Mouse (Mus musculus) NIH3T3 (cell line): ENCODE results near the gene Mpp4.
A peak's percentile ranks its signal among the peaks of the same experiment; 100 is the strongest.

Experiments
- DNase-seq: peaks from one replicate; pipeline ENCODE4 v3.0.0-alpha.2; 2012; ENCODE audit warnings: low read depth

The Mpp4 gene

DNA sequence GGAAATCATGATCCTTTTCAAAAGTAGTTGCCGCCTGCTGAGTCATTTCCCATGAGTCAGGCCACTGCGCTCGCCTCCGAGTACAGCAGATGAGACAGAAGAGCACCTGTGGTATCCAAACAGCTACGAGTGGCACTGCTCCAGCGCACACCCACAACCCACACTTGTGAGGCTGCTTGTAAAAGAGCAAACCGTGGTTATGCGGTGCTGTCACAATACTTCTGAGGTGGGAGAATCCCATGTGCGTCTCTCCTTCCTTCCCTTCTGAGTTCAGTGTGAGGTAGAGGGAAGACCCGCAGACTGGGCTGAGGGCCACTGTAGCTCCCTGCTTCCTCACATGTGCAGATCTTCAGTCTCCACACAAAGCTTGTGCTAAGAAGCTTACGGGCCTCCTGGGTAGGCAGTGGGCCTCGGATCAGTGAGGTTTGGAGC lies at the start of gene Mpp4:
Mpp4 (minus strand) TSS at position 360 of the 432 bp plus-strand sequence.
- peak; percentile 69 for DNase-seq

DNA sequence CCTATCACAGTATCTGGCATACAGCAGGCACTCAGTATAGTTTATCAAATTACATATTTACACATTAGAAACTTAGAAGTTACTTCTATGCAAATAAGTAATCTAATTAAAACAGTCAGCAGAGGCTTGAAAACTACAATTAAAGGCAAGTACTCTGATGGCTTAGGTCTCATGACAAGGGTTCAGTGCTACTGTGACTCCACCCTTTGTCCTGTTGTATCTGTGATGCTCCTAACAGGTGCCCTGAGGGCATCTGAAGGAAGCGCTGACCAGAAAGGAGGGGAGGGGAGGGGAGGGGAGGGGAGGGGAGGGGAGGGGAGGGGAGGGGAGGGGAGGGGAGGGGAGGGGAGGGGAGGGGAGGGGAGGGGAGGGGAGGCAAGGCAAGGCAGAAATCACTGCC lies 49.8 kb upstream of the Mpp4 start:
- no peak for DNase-seq

DNA sequence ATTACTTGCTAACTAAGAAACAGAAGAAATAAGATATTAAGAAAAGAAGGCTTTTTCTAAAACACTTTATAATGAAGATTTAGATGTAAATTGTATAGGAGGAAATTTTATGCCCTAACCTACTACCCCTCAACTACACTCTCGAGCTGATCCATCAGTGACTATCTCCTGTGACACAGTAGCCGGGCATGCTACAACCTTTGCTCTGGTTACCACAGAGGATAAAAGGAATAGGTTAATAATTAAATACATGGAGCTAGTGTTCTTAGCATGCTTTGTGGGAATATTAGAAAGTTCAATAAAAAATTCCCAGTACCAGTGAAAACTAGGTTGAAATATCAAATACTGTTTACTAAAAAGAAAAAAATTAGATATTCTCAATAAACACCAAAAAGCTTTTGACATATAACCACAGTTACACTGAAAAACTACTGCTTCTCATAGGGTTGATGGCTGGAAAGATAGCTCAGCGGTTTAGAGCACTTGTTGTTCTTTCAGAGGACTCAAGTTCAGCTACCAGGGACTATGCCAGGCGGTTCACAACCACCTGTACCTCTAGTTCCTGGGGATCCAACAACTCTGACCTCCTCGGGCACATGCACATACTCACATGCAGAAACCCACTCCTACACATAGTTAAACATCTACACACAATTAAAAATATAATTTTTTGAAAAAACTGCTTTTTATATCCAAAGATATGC lies 49.0 kb upstream of the Mpp4 start:
- no peak for DNase-seq

DNA sequence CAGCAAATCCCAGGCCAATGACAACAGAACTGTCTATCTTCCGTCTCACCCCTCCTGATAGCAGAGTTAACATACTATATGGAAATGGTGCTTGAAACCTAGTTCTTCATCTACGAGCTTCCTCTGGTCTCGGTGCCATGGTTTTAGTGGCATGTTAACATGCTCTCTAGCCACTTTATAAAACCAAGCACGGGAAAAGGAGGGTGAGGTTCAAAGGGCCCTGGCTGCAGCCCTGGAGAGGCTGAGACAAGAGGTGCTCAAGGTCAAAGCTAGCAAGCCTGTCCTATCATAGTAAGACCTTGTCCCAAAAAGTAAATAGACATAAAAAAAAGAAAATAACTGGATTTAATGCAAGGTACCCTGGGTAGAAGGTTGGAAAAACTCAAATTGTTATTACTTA lies 48.5 kb upstream of the Mpp4 start:
- no peak for DNase-seq

DNA sequence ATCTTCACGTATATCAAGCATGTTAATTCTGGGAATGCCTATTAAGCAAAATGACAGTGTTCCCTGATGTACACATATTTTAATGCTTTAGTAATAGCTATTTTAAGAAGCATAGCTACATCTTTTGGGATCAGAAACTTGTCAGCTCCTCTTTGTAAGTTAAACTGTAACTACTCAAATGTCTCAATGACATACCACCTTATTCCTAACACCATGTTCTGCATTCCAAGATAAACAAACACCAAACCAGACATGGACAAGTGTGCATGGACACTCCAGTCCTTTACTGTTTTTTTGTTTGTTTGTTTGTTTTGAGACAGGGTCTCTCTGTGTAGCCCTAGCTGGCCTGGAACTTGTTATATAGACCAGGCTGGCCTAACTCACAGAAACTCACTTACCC lies 45.1 kb upstream of the Mpp4 start:
- DNase-seq: no peak

DNA sequence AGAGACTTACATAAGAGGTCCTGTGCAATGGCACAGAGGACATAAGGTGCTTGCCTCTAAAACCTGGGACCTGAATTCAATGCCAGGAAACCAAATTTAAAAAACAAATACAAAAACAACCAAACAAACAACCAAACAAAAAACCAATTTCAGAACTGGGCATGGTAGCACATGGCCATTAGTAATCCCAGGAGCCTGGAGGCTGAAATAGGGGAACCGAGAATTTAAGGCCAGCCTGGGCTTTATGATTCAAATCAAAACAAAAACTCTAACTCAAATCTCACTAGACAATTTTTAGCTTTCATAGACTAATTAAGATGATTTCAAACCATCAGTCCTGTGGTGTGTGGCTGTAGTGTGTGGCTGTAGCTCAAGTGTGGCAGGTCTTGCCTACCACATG lies 41.3 kb upstream of the Mpp4 start:
- no peak for DNase-seq

DNA sequence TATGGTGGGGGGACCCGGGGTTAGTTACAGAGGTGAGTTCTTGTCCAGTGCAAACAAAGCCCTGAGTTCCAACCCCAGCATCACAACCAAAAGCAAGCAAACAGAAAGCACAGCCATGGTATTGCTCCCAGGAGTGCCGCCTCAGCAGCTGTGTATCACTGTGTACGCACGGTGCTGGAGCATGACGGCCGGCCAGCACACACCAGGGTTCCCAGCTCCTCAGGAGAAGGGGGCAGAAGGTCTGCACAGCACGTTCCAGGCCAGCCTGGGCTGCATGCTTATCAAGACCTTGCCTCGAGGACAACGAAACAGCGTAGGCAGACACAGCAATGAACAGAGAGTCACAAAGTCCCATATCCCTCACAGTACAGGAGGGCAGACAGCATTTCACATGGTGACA lies 39.2 kb upstream of the Mpp4 start:
- no peak for DNase-seq

DNA sequence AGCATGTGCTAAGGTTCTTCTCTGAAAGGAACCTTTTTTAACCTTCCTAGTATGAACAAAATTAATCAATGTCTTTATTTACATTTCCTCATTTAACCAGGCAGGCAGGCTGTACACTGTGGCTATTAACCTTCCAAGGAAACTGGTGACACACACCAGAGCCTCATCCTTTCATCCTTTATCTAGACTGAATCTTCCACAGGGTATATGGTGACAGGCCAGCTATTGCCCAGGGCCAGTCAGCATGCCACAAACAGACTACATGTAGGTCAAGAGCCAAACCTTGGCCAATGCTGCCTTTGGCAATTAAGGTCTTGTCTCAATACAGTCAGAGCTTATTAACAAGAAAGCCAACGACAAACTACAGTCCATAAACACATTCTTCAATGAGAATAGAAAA lies 38.4 kb upstream of the Mpp4 start:
- DNase-seq: no peak

DNA sequence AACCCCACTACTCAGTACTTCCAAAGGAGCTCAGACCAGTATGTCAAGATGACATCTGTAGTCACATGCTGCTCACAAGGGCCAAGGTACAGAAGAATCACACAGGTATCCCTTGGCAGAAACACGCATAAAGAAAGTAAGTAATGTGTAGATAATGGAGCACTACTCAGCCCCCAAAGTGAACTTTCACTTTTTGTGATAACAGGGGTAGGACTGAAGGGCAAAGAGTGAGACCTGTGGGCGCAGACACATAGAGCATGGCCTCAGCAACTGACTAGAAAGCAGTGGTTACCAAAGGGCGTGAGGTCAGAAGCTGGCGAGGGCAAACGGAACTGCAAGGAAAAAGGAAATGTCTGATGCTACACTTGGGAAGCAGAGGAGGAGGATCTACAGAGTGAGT lies 37.8 kb upstream of the Mpp4 start:
- no peak for DNase-seq

DNA sequence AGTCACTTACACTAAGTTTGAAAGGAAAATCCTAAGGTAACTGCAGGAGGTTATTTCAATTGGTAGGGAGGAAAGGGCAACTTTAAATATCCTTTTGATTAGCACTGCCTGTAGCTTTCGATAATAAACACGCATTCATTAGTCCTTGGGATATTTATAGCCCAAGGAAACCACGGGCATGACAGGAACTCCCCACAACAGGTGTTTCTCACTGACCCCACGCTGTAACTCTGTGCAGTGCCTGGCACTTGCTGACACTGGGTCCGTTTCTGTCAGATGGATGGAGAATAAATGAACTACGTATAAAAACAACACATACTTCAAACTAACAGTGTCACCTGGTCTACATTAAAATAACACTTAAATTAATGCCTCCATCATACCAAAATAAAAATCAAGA lies 31.8 kb upstream of the Mpp4 start:
- DNase-seq: no peak

DNA sequence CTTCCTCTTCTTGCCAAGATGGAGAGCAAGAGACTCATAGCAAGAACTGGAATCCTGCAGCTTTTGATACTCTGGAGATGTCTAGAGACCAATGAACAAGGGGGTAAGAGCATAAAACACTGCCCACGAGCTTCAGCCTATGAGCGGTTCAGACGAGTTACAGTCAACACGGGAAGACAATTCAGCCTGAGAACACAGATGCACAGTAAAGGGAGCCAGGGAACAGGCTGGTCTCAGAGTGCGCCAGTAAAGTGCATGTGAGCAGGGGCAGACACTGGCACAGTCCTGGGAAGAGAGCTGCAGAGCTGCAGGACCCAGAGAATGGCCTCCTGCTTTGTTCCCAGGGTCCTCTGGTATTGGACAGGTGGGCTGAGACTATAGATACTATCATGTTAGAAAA lies 24.6 kb upstream of the Mpp4 start:
- no peak for DNase-seq

DNA sequence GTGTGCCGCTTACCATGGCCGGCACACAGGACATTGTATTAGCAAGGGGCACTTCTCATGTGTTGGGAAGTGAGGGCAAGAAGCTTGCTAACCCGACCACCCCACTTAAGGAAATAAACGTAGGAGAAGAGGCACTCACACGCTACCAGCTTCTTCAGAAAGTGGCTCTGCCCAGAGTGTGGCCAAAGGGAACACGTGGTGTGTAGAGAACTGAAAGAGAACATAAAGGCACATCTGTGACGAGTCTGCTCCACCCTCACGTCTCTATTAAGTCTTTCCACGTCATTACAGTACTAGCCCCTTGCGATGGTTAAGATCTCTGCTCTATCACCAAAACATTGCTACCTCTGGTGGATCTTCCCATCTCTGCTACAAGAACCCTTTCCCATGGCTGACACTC lies 23.1 kb upstream of the Mpp4 start:
- no peak for DNase-seq

DNA sequence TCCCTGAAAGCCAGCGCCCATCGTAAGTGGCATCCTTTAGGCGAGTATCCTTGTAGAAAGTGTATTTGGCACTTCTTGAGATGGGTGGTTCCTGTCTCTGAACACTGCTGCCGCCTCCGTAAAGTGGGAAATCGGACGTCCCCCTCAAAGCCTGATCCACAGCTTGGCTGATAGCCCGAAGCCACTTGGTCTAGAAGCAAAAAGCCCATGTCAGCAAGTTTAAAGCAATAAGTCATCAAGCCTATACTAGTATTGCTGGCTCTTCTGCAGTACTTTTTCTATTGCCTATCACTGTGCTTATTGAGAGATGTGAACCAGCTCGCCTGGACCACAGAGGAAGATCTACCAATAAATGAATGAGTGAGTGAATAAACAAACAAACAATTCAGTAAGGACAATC lies 22.2 kb upstream of the Mpp4 start:
- no peak for DNase-seq

DNA sequence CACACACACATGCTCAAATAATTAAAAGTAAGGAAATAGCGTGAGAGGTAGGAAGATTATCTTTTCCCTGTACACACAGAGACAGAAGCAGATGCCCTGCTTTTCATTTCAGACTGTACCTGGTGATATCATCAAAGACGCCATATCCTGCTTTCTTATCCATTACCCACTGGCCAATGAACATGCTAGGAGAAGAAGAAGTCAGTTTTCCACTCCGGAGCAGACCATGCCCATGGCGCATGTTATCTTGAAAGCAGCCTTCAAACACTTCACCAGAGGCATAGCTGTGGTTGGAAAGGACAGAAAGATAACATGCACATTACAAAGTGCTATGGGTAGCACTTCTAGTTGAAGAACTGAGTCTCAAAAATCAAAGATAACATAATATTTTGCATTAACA lies 19.9 kb upstream of the Mpp4 start:
- no peak for DNase-seq

DNA sequence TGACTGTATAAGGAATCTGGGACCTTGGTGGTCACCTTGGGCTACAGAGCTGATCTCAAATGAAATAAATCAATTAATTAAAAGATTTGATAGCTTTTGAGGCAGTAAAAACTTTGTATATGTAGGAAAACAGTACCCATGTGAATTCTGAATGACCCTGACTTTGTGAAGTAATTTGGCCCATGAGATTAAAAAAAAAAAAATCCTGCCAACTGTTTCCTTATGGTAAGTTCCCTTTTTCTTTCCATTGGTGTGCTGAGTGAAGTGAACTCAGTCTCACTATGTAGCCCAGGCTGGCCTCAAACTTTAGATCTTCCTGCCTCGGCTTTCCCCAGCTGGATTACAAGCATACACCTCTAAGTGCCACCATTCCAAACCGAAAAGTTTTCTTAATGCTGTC lies 19.2 kb upstream of the Mpp4 start:
- DNase-seq: no peak

DNA sequence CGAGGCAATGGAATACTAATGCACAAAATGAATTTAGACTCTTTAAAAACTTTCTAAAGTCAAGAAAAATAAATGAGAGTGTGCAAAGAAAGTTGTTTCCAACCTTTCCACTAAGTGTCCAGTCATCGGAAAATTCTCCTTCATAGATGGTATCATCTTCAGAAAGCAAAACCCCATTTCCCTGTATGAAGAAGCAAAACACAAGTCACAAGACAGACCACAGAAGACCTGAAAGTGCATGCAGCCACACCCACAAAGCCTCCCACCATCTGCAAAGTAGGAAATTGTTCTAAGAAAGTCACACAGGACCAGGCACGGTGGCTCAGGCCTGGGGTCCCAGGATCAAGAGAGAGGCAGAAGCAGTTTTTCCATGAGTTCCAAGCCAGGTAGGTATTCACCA lies 16.8 kb upstream of the Mpp4 start:
- DNase-seq: no peak

DNA sequence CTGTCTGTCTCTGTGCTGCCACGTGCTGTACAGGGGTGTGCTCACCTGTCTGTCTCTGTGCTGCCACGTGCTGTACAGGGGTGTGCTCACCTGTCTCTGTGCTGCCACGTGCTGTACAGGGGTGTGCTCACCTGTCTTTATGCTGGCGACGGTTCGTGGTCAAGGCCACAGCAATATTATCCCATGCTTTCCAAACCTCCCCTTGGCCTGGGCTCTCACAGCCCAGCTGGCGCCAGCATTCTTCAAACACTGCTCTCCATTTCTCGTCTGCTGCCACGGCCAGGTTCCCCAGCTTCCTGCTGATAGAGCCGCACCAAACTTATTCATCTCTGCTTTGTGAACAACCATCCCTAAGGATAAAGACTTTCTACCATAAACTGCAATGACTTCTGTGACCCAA lies 15.2 kb upstream of the Mpp4 start:
- no peak for DNase-seq

DNA sequence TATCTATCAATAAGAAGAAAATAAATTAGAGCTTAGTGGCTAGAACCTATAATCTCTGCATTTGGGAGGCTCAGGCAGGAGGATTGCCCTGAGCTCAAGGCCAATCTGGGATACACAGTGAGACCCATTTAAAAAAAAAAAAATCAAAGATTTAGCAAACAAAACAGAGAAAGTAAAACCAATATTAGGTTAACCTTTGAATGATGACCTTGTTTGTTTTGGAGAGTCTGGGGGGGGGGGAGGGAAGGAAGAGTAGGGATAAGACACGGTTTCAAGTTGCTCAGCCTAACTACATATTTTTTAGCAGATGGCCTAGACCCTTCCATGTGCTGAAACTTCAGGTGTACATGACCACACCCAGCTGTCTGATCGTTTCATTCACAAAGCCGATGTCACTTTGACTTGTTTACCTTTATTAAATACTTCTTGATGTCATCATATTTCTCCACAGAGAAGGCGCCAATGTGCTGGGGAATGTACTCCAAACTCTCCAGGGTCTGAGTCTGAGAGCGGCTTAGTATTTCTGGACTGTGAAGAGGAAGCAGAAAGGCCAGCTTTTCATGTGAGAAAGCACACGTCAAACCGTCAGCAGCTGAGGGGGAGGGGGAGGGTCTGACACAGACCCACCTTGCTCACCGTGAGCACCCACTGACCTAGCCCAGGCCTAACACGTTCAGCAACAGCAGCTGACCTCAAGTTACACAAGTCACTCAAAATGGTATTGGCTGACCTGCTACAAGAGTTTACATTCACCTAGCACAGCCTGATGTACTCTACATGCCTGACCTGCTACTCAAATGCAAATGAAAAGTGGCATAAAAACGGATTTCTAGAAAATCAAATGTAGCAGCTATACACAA lies 11.6 kb upstream of the Mpp4 start:
- no peak for DNase-seq

DNA sequence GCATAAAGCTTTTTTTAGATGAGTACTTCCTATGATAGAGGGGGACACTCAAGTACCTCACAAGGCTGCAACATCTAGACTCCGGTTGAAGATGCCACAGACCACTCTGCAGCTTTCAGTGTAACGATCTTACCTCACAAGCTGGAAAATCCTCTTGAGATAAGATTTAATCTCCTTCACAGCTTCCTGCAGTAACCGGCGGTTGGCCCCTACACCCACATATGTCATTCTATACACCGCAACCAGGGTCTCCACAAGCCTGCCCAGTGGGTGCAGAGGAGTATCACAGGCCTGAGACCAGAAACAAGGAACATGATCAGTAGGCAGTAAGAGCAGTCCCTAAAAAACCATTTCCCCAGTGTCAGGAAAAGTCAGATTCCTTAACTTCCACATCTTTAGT lies 9.8 kb upstream of the Mpp4 start:
- DNase-seq: no peak

DNA sequence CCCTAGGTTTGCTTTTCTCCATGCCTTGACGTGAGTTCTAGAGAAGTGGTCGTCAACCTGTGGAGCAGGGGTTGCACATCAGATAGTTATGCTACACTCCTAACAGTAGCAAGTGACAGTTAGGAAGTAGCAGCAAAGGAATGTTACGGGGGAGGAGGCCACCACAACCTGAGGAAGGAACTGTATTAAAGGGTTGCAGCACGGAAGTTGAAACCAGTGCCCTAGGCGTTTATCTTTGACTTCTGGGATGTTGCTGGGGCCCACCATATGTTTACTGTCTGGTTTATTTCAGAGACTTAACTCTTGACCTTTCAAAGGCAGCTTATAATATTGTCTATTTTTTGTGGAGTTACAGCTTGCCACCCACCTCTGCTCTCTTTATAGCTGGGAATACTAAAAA lies 8.7 kb upstream of the Mpp4 start:
- no peak for DNase-seq

DNA sequence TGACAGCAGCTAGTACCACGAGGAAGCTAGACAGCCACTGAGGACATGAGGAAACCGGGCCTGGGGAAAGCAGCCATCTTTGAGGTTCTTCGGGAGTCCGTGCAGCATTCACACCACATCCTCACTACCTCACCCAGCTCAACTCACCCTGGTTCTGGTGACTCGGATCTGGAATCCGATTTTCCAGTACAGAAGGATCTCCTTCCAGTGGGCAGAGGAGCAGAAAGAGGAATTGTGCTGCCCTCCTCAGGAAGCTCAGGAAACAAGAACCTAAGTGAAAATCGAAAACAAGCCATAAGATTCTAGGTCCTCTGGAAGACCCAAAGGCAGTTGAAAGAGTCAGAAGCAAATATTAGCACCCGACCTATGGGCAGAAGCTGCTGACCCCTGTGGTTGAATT lies 7.1 kb upstream of the Mpp4 start:
- no peak for DNase-seq

DNA sequence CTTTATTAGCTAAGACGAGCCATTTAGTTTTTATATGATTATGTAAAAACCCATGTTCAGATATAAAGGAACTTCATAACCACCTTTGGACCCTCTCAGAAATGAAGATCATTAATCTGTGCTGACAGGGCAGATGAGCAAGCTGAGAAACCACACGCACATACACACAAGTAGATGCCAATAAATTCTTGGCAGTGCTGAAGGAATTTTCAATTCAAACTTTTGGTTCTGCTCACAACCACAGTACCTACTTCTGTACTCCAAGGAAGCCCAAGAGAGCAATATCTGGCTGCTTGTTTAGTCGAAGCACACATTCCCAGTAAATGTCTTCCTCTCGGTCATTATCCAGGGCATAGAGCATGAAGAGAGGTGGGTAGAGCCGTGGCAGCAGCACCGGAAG lies 6.4 kb upstream of the Mpp4 start:
- DNase-seq: no peak

DNA sequence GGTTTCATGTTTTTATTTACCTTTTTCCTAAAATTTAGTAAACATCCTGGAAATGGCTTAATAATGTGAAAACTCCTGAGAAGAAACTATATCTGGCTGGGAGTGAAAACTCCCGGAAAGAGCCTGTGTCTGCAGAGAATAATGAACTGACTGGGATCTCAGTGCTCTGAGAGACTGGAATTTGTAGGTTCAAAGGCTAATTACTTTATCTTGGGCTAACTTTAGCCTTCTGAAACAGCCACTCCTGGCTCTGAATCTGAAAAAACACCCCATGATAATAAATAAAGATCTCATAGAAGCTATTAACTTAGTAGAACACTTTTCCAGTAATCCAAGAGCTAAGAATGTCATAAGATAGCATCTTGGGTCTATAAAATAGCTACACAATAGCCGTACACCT lies 5.4 kb upstream of the Mpp4 start:
- DNase-seq: no peak
